Mouse (Mus musculus): Measurements from ENCODE around the gene Ctnna3. TPM values are rescaled to one million over a fixed set of nuclear protein-coding genes. Genes with fewer than 3 reads are reported as not detected.
"Not testable (repeated sequence)": the region's sequence is repeated elsewhere in the genome, so short reads cannot be mapped to it uniquely, and the experiment has no call there.

Gene Ctnna3
- total RNA-seq, 4 experiments from 2014 or later, result 52.0 to 66.8 (median 54.9) TPM

DNA sequence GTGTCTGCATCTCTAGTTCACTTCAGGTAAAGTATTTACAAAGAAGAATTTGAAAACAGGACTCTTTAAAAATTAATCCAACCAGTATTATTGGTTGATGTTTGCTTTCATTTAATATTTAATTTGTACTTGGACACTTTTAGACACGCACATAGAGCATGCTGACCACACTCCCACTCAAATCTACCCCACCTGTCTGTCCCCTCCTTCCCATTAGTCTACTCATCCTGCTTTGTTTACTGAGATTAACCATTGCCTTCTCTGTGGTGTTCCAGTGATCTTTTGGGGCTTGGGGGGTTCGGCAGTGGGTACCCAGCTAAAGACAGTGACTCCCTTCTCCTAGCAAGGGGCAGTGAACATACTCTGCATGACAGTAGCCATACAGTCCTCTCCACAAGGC, 1446.6 kb downstream of the Ctnna3 start:
- DNase-seq (ENCODE audit: low spot score), result no peak

DNA sequence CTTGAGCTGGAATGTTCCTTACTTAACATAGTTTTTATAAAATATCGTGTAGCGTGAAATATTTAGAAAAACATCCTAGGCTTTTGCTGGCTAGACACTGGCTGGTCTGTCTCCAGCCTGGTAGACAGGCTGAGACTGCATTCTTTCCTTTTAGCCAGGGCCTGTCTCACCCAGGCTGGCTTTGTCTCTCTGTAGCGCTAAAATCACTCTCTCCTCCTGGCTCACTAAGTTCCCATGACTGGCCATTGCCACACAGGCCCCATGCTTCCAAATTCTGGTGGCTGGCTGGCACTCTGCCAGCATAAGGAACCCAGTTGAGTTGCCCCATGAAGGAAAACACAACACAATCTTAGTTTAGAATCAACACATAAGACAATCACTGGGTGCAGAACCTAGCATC, 1450.0 kb downstream of the Ctnna3 start:
- no peak for DNase-seq (ENCODE audit: low spot score)

DNA sequence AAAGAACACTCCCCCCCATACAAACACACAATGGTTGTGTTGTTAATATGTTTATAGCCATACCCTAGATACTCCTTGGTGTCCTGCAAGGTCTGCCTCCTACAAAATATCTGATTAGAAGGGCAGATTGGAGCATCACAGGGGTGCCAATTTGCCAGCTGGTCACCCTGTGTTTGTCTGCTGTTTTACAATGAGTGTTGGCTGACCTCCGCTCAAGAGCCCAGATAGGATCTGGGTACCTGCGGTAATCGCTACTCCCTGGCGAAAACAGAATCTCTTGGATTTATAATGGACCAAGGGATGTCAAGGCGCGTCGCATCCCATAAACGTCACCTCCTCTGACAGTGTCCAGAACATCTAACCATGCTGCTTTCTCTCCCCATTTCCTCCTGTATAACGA, 1457.0 kb downstream of the Ctnna3 start:
- no peak for DNase-seq (ENCODE audit: low spot score)

DNA sequence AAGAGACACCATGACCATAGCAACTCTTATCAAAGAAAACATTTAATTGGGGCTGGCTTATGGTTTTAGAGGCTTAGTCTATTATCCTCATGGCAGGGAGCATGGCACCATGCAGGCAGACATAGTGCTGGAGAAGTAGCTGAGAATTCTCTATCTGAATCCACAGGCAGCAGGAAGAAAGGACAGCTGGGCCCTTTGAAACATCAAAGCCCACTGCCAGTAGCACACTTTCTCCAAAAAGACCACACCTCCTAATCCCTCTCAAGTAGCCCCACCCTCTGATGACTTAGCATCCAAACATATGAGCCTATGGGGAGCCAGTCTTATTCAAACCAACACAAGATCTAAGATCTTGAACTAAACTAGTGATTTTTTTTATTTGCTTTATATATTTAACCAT, 1462.6 kb downstream of the Ctnna3 start:
- DNase-seq (ENCODE audit: low spot score), result no peak

DNA sequence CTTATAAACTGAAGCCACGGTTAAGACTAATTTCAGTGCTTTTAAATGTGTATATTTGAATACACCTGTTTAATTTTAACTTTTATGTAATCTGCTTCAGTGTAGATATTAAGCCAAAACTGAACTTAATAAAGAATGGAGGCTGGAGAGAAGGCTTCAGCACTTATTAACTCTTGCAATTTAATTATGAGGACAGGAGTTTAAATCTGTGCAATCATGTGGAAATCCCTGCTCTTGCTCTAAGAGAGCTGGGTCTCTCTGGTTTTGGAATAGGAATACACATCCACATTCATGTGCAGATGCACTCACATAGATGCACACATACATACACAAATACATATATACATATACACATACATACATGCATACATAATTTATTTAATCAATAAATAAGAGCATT, 1468.8 kb downstream of the Ctnna3 start:
- no peak for DNase-seq (ENCODE audit: low spot score)

DNA sequence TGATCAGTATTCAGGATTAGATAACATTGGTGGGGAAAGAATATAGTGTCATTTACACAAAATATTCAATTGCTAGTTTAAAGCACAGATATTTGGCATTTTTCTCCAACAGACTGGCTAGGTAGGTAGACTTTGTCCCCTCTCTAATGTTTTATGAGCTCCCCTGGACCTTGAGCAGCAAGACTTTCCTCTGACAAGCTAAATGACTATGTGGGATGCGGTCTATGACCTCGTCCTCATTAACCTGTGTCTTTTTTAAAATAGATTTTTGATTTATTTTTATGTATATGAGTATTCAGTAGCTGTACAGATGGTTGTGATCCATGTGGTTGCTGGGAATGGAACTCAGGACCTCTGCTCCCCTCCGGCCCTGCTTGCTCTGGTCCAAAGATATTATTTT, 1471.8 kb downstream of the Ctnna3 start:
- no peak for DNase-seq (ENCODE audit: low spot score)

DNA sequence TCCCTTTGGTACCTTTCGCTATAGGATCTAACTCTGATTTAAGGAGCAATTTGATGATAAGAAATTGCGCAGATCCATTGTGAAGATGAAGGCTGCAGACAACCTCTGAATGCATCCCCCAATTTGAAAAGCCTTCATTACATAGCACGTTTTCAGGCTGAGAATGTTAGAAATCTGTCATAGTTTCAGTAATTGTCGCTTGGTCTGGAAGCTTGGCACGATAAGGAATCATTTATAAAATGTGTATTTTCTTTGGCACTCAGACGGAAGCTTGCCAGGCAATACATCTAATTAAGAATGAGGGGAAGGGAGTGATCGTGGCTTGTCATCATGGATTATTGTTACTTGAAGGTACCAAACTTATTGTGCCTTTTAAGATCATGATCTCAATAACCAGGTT, 1511.1 kb downstream of the Ctnna3 start:
- no peak for DNase-seq (ENCODE audit: low spot score)

DNA sequence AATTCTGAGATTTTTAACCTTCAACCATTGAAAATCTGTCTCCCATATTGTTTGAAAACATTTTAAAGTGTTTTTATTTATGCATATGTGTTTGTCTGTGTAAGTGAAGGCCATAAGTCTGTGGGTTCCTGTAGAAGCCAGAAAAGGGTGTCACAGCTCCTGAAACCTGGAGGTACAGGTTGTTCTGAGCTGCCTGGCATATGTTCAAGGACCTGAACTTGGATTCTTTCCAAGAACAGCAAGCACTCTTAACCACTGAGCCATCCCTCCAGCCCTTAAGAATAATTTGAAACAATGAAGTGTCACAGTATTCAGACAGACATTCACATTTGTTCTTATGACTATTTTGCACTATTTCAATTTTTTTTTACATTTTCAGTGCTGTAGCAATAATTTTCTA, 1528.5 kb downstream of the Ctnna3 start:
- DNase-seq (ENCODE audit: low spot score), result no peak

DNA sequence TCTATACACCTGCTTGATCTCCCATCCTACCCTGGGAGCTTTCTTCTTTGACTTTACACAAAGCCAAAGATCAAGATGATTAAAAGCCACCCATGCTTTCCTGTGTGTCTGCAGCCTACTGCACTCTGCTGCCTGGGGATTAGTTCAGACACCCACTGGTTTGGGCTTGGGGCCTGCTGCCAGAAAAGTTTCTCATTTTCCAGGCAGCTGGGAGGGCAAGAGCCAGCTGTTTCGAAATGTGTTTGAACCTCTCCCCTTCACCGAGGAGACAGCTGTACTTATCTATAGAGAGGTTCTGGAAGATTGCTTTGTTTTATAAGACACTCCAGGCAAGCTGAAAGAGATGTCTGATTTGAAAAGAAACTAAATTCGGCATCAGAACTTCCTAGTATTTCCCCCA, 1563.0 kb downstream of the Ctnna3 start:
- no peak for DNase-seq (ENCODE audit: low spot score)

DNA sequence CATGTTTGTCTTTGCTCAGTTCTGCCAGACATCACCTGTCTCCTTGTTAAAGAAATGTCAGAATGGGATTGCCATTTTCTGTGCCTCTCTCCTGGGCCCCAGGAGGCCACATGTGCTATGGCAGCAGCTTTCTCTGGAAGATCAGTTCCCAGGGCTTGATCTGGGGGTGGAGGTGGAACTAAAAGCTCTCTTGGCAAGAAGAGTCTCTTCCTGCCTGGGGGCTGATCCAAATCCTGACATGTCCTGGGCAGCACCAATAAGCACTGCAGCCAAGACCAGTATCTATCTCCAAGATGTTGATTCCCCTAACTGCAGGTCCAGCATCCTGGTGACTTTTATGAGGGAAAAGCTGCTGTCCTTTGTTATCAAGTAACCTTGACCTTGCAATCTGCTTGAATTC, 1583.6 kb downstream of the Ctnna3 start:
- DNase-seq (ENCODE audit: low spot score), result no peak

DNA sequence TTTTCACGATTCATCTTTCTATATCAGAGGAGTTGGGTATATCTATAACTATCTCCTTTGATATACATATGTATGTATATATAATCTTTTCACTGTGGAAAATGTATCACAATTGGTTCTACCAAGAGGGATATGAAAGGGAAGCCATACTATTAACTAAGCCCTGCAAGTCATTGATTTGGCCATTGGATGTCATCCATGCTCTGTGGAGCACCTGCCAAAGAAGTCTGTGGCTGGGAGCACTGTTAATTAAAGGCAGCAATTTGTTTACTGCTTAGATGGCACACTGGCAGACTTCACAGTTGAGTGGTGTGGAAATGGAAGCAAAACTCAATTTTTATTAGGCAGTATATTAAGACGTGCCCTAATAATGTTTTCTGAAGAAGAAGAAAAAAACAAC, 1592.8 kb downstream of the Ctnna3 start:
- DNase-seq (ENCODE audit: low spot score), result no peak

DNA sequence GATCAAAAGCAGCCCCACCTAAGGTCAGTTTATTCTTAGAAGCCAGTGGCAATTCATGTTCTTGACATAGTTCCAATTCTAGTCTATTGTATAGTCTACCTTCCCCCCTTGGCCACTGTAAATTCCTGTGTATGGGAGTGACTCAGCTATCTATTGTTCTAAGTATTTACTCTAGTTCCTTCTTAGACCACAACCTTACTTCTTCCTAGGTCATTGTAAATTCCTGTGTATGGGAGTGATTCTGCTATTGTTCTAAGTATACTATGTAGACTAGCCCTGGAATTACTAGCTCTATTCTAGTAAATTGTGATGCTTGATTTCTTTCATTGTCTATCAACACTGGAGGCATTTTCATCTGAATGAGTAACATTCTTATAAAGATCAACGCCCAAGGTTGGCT, 1603.6 kb downstream of the Ctnna3 start:
- not testable (repeated sequence) for DNase-seq (ENCODE audit: low spot score)

Other genes with a start within 250 kb of the Ctnna3 start
- 100 to 1,000 TPM in 3 of 4 experiments, 10 to 100 TPM in 1; 99.8 to 126 (median 104) TPM for gene Mypn, start 226.1 kb upstream of the Ctnna3 start, total RNA-seq (2022)
- gene Herc4, start 186.3 kb upstream of the Ctnna3 start, total RNA-seq (2022), result 10 to 100 TPM; 28.2 to 34.3 (median 31.5) TPM
- gene Sirt1, start 48.4 kb upstream of the Ctnna3 start, total RNA-seq (2022), result 10 to 100 TPM in 2 of 4 experiments, 1 to 10 TPM in 2; 9.3 to 12.3 (median 10.7) TPM
- 10 to 100 TPM; 14.6 to 19.2 (median 19.0) TPM for gene Dnajc12, start 47.7 kb upstream of the Ctnna3 start, total RNA-seq (2022)
- not detected for gene Gm7075, start 8.3 kb upstream of the Ctnna3 start, total RNA-seq (2022)